Mouse (Mus musculus) bone marrow macrophage, adult 2 months (primary cell): ENCODE data around the gene Slc25a39.

Experiments used
- CTCF ChIP-seq: IDR thresholded peaks from 2 replicates; pipeline ENCODE4 v1.5.1; 2012; ENCODE audit warnings: low read depth, mild to moderate bottlenecking, low read length, moderate library complexity
- POLR2A ChIP-seq: IDR thresholded peaks from 2 replicates; pipeline ENCODE4 v1.6.1; 2012; ENCODE audit warnings: mild to moderate bottlenecking, low read depth, low read length, borderline replicate concordance

GRCm38 (mm10) chr11:102361776-102362495 is 45.8 kb downstream of the Slc25a39 start:
- TF ChIP-seq CTCF (no peak), POLR2A (no peak)
